In genomic region chr5:76769014-76769413, GRCm38 (mm10) we compare ENCODE assay signal across 17 mouse cellular contexts.
A peak's percentile ranks its signal among the peaks of the same experiment; 100 is the strongest.
DNase-seq lines count a peak whose midpoint lies in the region; TF ChIP-seq lines count a peak whose summit lies in the region.
"Had no signal": no experiment of that assay in that cellular context is flagged by ENCODE, and none has a peak within 500 bp of the region (broad histone marks: within the 10 kb centered on the region; RNA-seq: fewer than 3 reads in every experiment).

No protein-coding gene starts in this region.

- no peak overlapping the region for H3K27ac ChIP-seq in gastrocnemius, adult 2 months
- no peak overlapping the region for H3K27ac ChIP-seq in layer of hippocampus, adult 2 months
- H3K27ac ChIP-seq: embryonic facial prominence, embryonic 10.5 days; heart, embryonic 15.5 days; hindbrain, embryonic 10.5 days; limb, embryonic 13.5 days had no signal

- intact Hi-C loops in gastrocnemius, adult 2 months (cut with DNase I): no loop called here

- DNase-seq in gastrocnemius, adult 2 months: no peak
- no peak for DNase-seq in gastrocnemius, postnatal 25 days
- no peak for DNase-seq in layer of hippocampus, adult 2 months (ENCODE audit: low spot score in 2 of 2)
- no peak for DNase-seq in layer of hippocampus, postnatal 25 days (ENCODE audit: extremely low spot score in 1 of 2, low spot score in 1 of 2)
- DNase-seq in 416B (ENCODE audit: low read depth): peak; percentile 54
- peak; percentile 43 for DNase-seq in ZHBTc4 (ENCODE audit: low read depth, low spot score)
- DNase-seq in right cerebral cortex, postnatal 4 days: no peak
- no peak for DNase-seq in lung, postnatal 10 days
- DNase-seq: adrenal gland, postnatal 14 days; cerebellum, adult 11-12 months; cerebellum, postnatal 25 days; kidney, postnatal 36 days; right cerebral cortex, adult 18-20 months had no signal

- TF ChIP-seq CTCF in gastrocnemius, adult 2 months (IDR thresholded peaks at IDR 0.05): peak; percentile 17; the same call in 1 of the 2 replicates
- peak; percentile 44 for TF ChIP-seq CTCF in layer of hippocampus, adult 2 months (conservative IDR thresholded peaks at IDR 0.05)

- H3K4me3 ChIP-seq in gastrocnemius, adult 2 months: no peak overlapping the region
- H3K4me3 ChIP-seq in layer of hippocampus, adult 2 months: no peak overlapping the region
- H3K4me3 ChIP-seq: embryonic facial prominence, embryonic 10.5 days; heart, embryonic 15.5 days; hindbrain, embryonic 10.5 days; limb, embryonic 13.5 days had no signal

Comparison
In these comparisons a context has a peak if more than half of its experiments do, and no peak if none do; other contexts are left out.
1. DNase-seq: peak in 416B (single experiment) and ZHBTc4 (single experiment); none in gastrocnemius, adult 2 months (single experiment), gastrocnemius, postnatal 25 days (single experiment), layer of hippocampus, adult 2 months (0 of 2), layer of hippocampus, postnatal 25 days (0 of 2), right cerebral cortex, postnatal 4 days (single experiment) and lung, postnatal 10 days (single experiment).